Mouse (Mus musculus): ENCODE data around the gene Vcp.

Gene Vcp

GRCm38 (mm10) chr4:42945952-42946351 lies 54.4 kb downstream of the Vcp start:
- peak in 1 of 2 experiments; percentile 40 for DNase-seq (ENCODE audit: low spot score in 2 of 2)

- DNase-seq (ENCODE audit: low spot score in 2 of 2): no peak
Observed at GRCm38 (mm10) chr4:42945445-42945844, 54.9 kb downstream of the Vcp start.

GRCm38 (mm10) chr4:42945043-42945442 lies 55.3 kb downstream of the Vcp start:
- no peak for DNase-seq (ENCODE audit: low spot score in 2 of 2)

GRCm38 (mm10) chr4:42944185-42944584 lies 56.1 kb downstream of the Vcp start:
- no peak for DNase-seq (ENCODE audit: low spot score in 2 of 2)

- DNase-seq (ENCODE audit: low spot score in 2 of 2): no peak
Observed at GRCm38 (mm10) chr4:42943341-42943740, 57.0 kb downstream of the Vcp start.

- DNase-seq (ENCODE audit: low spot score in 2 of 2): no peak
Observed at GRCm38 (mm10) chr4:42941396-42941795, 58.9 kb downstream of the Vcp start.

- DNase-seq (ENCODE audit: low spot score in 2 of 2): no peak
Observed at GRCm38 (mm10) chr4:42933630-42934029, 66.7 kb downstream of the Vcp start.

GRCm38 (mm10) chr4:42932229-42932969 lies 67.9 kb downstream of the Vcp start:
- DNase-seq (ENCODE audit: low spot score in 2 of 2): no peak

All from thymus, postnatal 10 days (tissue).